Mouse (Mus musculus): ENCODE results near the gene Fam50b. TPM values are rescaled to one million over a fixed set of nuclear protein-coding genes. Genes with fewer than 3 reads are reported as not detected.
A peak's percentile ranks its signal among the peaks of the same experiment; 100 is the strongest.

Gene Fam50b
- polyA plus RNA-seq, 1 experiment, result not detected

DNA sequence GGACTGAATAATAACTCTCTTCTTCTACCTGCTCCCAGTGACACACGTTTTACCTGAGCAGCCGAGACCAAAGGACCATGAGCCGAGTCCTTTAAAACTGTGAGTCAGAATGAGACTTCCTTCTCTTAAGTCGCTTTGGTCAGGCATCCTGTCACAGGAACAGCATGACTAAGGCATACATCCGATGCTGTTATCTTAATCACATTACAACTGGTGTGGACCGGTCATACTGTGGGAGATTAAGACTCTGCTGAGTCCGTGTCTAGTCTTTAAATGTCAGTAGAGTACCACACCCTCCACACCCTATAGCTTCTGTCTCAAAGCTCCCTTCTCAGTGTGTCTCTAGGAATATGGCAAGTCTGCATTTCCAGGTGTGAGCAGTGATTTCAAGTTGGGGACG lies 50.2 kb downstream of the Fam50b start:
- Histone ChIP-seq H3K4me3 (replicated peaks; ENCODE audit: extremely low read depth, low read depth, low read length) (no peak overlapping the region), H3K4me1 (ENCODE audit: control insufficient read depth, insufficient read depth, low read length) (peaks cover 18% of the 10 kb centered on the region)
- DNase-seq, result no peak
- TF ChIP-seq CTCF (IDR thresholded peaks at IDR 0.05; ENCODE audit: insufficient read depth, low read length), result no peak
- no peak for TF ChIP-seq POLR2A (IDR thresholded peaks at IDR 0.05; ENCODE audit: borderline replicate concordance, extremely low read depth, low read depth, low read length)
- WGBS, result 43% methylated on average over 8 of the region's 8 CpGs

DNA sequence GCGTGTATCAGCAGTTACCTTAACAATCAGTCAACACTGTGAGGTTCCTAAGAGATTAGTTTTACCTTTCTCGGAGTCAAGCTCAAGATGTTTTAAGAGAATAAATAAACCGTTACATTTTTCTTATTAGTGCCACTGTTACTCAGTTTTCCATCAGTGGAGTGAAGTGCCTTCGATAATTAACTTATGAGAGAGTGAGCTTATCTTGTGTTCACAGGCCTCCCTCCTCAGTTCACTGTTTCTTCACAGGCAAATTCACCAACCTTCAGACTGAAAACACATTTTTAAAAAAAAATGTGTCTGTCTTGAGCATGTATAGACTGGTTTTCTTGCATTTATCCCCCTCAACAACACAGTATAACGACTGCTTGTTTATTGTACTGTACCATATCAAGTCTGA lies 52.0 kb downstream of the Fam50b start:
- H3K4me1 ChIP-seq (ENCODE audit: control insufficient read depth, insufficient read depth, low read length), result peaks cover 10% of the 10 kb centered on the region
- no peak overlapping the region for H3K4me3 ChIP-seq (replicated peaks; ENCODE audit: extremely low read depth, low read depth, low read length)
- TF ChIP-seq CTCF (IDR thresholded peaks at IDR 0.05; ENCODE audit: insufficient read depth, low read length), result no peak
- TF ChIP-seq POLR2A (IDR thresholded peaks at IDR 0.05; ENCODE audit: borderline replicate concordance, extremely low read depth, low read depth, low read length), result no peak
- DNase-seq, result no peak
- WGBS, result 78% methylated on average over 5 of the region's 5 CpGs

DNA sequence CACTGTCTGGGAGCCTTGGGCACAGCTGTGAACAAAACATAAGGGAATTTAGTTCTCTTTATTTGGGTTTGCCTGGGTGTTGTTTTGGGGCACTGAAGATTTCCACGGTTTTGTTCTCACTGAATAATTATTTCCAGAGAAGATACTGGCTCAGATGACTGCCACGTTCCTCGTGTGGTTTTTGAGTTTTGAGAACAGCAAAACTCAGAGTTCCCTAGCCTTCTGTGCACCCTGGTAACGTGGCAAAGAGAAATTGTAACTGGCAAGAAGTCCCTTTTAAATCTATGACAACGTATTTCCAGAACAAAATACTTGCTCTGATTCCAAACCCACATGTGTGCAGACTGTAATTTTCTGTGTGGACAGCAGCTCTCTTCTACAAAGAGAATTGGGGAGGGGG lies 52.9 kb downstream of the Fam50b start:
- WGBS, result 65% methylated on average over 5 of the region's 5 CpGs
- no peak for TF ChIP-seq CTCF (IDR thresholded peaks at IDR 0.05; ENCODE audit: insufficient read depth, low read length)
- TF ChIP-seq POLR2A (IDR thresholded peaks at IDR 0.05; ENCODE audit: borderline replicate concordance, extremely low read depth, low read depth, low read length), result no peak
- Histone ChIP-seq H3K4me1 (ENCODE audit: control insufficient read depth, insufficient read depth, low read length) (peaks cover 9% of the 10 kb centered on the region), H3K4me3 (replicated peaks; ENCODE audit: extremely low read depth, low read depth, low read length) (no peak overlapping the region)
- no peak for DNase-seq

DNA sequence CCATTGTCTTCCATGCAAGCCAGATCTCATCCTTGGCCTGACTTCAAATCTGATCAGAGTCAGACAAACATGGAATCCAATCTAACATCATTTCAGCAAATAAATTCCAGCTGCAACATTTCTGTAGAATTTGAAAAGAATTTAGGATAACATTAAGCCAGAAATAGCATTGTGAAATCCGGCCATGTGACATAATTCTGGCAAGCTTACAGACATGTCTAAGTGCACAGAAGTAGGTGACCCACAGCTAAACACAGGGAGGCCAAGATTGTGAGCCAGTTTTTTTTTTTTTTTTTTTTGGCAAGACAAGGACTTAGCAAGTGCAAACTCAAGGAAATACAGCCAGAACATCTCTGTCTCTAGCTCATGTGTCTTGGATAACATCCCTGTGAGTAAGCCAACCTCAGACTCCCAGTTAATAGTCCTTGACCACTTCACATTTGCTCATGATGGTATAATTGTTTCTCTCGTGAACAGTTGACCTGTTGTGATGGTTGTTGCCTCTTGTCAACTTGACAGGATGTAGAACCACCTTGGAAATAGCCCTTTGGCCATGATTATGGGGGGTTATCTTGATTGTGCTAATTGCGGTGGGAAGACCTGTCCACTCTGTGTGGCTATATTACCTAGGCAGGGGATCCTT lies 54.6 kb downstream of the Fam50b start:
- peaks cover 20% of the 10 kb centered on the region for H3K4me1 ChIP-seq (ENCODE audit: control insufficient read depth, insufficient read depth, low read length)
- H3K4me3 ChIP-seq (replicated peaks; ENCODE audit: extremely low read depth, low read depth, low read length), result no peak overlapping the region
- WGBS, result 57% methylated on average over 3 of the region's 3 CpGs
- no peak for DNase-seq
- TF ChIP-seq CTCF (IDR thresholded peaks at IDR 0.05; ENCODE audit: insufficient read depth, low read length), result no peak
- TF ChIP-seq POLR2A (IDR thresholded peaks at IDR 0.05; ENCODE audit: borderline replicate concordance, extremely low read depth, low read depth, low read length), result no peak

DNA sequence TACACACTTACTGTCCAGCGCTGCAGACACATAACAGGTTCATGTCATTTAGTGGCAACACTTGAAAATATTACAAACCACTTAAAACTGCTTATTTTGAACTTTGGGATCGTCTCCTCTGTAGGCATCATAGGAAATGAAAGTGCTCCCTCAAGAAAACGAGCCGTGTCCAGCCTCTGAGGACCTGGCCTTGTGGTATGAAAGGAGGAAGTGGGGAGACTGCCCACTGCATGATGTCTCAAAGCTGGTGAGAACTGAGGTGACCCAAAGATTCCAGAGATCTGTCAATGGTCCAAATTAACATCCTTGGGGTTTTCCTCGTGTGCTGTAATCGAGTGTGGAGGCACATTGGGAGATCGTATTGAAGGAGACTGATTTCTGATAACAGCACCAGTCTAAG lies 58.4 kb downstream of the Fam50b start:
- Histone ChIP-seq H3K4me3 (replicated peaks; ENCODE audit: extremely low read depth, low read depth, low read length) (no peak overlapping the region), H3K4me1 (ENCODE audit: control insufficient read depth, insufficient read depth, low read length) (peaks cover 22% of the 10 kb centered on the region)
- WGBS, result 49% methylated on average over 7 of the region's 7 CpGs
- no peak for DNase-seq
- TF ChIP-seq CTCF (IDR thresholded peaks at IDR 0.05; ENCODE audit: insufficient read depth, low read length) (no peak), POLR2A (IDR thresholded peaks at IDR 0.05; ENCODE audit: borderline replicate concordance, extremely low read depth, low read depth, low read length) (no peak)

DNA sequence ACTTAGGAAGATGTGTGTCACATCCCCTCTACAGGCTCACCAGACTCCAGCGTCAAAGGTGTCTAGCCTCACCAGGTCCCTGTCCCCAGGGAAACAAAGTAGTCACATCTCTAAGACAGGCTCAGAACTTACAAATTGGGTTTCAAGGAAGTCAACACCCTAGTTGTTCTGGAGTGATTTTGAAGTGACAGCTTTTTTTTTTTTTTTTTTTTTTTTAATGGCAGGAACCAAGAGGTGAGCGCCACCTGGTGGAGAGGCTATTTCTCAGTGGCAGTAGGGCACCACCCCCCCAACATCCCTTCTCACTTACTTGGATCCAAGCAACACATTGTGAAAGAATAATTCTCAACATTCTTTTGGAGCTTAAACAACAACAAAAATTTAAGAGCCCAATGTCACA lies 59.2 kb downstream of the Fam50b start:
- 29% methylated on average over 2 of the region's 2 CpGs for WGBS
- H3K4me1 ChIP-seq (ENCODE audit: control insufficient read depth, insufficient read depth, low read length), result peaks cover 20% of the 10 kb centered on the region
- TF ChIP-seq CTCF (IDR thresholded peaks at IDR 0.05; ENCODE audit: insufficient read depth, low read length) (peak; percentile 69), POLR2A (IDR thresholded peaks at IDR 0.05; ENCODE audit: borderline replicate concordance, extremely low read depth, low read depth, low read length) (no peak)
- no peak overlapping the region for H3K4me3 ChIP-seq (replicated peaks; ENCODE audit: extremely low read depth, low read depth, low read length)
- peak; percentile 68 for DNase-seq

DNA sequence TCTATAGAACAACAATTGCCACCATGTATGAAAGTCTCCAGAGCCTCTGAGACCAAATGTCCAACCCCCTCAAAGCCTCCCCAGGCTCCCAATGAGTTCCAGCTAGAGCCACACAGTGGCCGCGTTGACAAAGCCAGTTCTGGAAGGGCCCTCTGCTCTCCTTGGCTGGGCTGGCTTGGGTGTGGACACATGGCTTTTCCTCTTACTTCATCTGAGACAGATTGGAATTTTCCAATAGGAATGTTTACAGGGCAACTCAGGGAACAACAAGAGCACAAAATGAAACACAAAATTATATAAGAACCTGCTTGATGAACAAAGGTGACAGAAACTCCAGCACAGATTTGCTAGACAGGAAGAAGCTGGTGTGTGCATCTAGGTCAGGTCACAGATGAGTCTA lies 59.8 kb downstream of the Fam50b start:
- 23% methylated on average over 2 of the region's 2 CpGs for WGBS
- Histone ChIP-seq H3K4me1 (ENCODE audit: control insufficient read depth, insufficient read depth, low read length) (peaks cover 15% of the 10 kb centered on the region), H3K4me3 (replicated peaks; ENCODE audit: extremely low read depth, low read depth, low read length) (no peak overlapping the region)
- no peak for DNase-seq
- TF ChIP-seq POLR2A (IDR thresholded peaks at IDR 0.05; ENCODE audit: borderline replicate concordance, extremely low read depth, low read depth, low read length) (no peak), CTCF (IDR thresholded peaks at IDR 0.05; ENCODE audit: insufficient read depth, low read length) (no peak)

Other genes with a start within 250 kb of the Fam50b start
- gene Pxdc1, start 81.4 kb upstream of the Fam50b start, polyA plus RNA-seq (2012; rRNA removed), result 131 and 170 TPM in 2 replicates
- 10.3 and 19.7 TPM in 2 replicates for gene Prpf4b, start 140.5 kb downstream of the Fam50b start, polyA plus RNA-seq (2012; rRNA removed)
- gene Fam217a, start 189.5 kb downstream of the Fam50b start, polyA plus RNA-seq (2012; rRNA removed), result 0.11 TPM in 1 of 2 replicates, not detected in the other
- not detected in 2 replicates for gene 4933417A18Rik, start 189.6 kb downstream of the Fam50b start, polyA plus RNA-seq (2012; rRNA removed)
- not detected in 2 replicates for gene Eci3, start 229.0 kb downstream of the Fam50b start, polyA plus RNA-seq (2012; rRNA removed)

All from lung, adult 2 months (tissue).